Comparison of ENCODE assay signal across 23 mouse cellular contexts in the genomic region with DNA sequence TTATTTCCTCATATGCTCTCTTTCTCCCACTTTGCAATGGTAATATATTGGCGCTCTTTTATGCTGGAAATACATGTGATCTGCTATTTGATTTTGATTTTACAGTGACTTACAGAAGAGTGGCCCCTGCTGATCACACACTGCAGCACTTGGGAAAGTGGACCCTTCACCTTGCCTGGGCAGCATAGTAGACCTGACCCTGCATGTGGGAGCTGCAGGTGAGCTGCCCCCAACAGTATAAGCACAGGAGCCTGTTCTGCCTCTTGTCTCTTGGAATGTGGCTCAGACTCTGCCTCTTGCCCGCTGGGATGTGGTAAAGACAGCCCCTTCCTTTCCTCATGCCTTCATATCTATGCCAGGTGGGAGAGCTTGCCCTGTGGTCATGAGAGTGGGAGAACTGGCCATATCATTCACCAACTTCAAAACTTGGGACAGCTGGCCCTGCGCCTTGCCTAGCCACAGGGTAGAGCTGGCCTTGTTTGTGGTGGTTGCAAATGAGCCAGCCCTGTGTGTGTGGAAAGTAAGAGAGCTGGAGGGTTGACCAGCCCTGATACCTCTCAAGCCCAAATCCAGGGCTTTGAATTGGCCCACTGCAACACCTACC.
DNase-seq lines count a peak whose midpoint lies in the region; ATAC-seq and TF ChIP-seq lines count a peak whose summit lies in the region.
"Had no signal": no experiment of that assay in that cellular context is flagged by ENCODE, and none has a peak within 500 bp of the region (broad histone marks: within the 10 kb centered on the region; RNA-seq: fewer than 3 reads in every experiment).

No protein-coding gene starts in this region.

- no peak for TF ChIP-seq CTCF in CH12.LX (conservative IDR thresholded peaks at IDR 0.05 in 1 of 2, IDR thresholded peaks at IDR 0.05 in 1 of 2; ENCODE audit: low read depth in 2 of 2, low read length in 2 of 2)

- 86% methylated on average over 3 of the region's 3 CpGs for WGBS in kidney, embryonic 16.5 days
- 92% methylated on average over 3 of the region's 3 CpGs for WGBS in hindbrain, embryonic 12.5 days

- no peak overlapping the region for H3K4me3 ChIP-seq in CH12.LX (replicated peaks in 1 of 3; ENCODE audit: low read depth in 2 of 3, low read length in 2 of 3, poor library complexity in 1 of 3)
- H3K4me3 ChIP-seq in kidney, embryonic 16.5 days (ENCODE audit: low read length), result no peak overlapping the region
- H3K4me3 ChIP-seq in hindbrain, embryonic 12.5 days, result no peak overlapping the region
- H3K4me3 ChIP-seq: embryonic facial prominence, embryonic 10.5 days; embryonic facial prominence, embryonic 12.5 days; erythroblast, embryonic 14.5 days; forebrain, embryonic 13.5 days; forebrain, embryonic 15.5 days had no signal

- no peak for DNase-seq in CH12.LX (ENCODE audit: extremely low read depth)
- DNase-seq in natural killer cell, adult 2 months (ENCODE audit: low spot score in 2 of 2), result no peak
- DNase-seq: adrenal gland, adult 8-10 months; adrenal gland, postnatal 14 days; adrenal gland, postnatal 36 days; cerebellum, adult 11-12 months; cerebellum, adult 2 months; cerebellum, adult 9-10 months; cerebellum, postnatal 10 days; cerebellum, postnatal 25 days; forebrain, postnatal 0 days had no signal

- TF ChIP-seq POLR2A in CH12.LX (IDR thresholded peaks at IDR 0.05; ENCODE audit: low read depth, low read length), result 0 out of 2 replicates have a peak, but pooled peaks have one; percentile 22

- H3K4me2 ChIP-seq in CH12.LX (ENCODE audit: insufficient read depth, low read depth, poor library complexity, severe bottlenecking), result no peak overlapping the region
- H3K4me2 ChIP-seq in kidney, embryonic 16.5 days (replicated peaks; ENCODE audit: low read depth, low read length), result no peak overlapping the region
- no peak overlapping the region for H3K4me2 ChIP-seq in hindbrain, embryonic 12.5 days (replicated peaks)
- H3K4me2 ChIP-seq: embryonic facial prominence, embryonic 12.5 days; forebrain, embryonic 13.5 days; forebrain, embryonic 15.5 days had no signal

- TF ChIP-seq EP300 in CH12.LX (IDR thresholded peaks at IDR 0.05; ENCODE audit: low read length), result no peak

- H3K4me1 ChIP-seq in CH12.LX (ENCODE audit: control insufficient read depth in 1 of 2, insufficient read depth in 2 of 2), result no peaks in the 10 kb centered on the region
- no peaks in the 10 kb centered on the region for H3K4me1 ChIP-seq in kidney, embryonic 16.5 days (ENCODE audit: insufficient read depth, low read length)
- H3K4me1 ChIP-seq in hindbrain, embryonic 12.5 days, result no peaks in the 10 kb centered on the region
- H3K4me1 ChIP-seq: embryonic facial prominence, embryonic 10.5 days; embryonic facial prominence, embryonic 12.5 days; forebrain, embryonic 13.5 days; forebrain, embryonic 15.5 days had no signal

- 0 out of 2 replicates have a peak, but pooled peaks cover 2% of the 10 kb centered on the region for H3K79me2 ChIP-seq in CH12.LX (replicated peaks; ENCODE audit: control insufficient read depth, extremely low read depth, insufficient read depth, poor library complexity, severe bottlenecking)

- in situ Hi-C loops in CH12.LX (cut with MboI; ENCODE audit: low pct_ligation_motif_present, low pct_unique_long_range_greater_than_20kb, low sequenced_read_pairs), result no loop called here

- peaks cover 32 to 56% of the 10 kb centered on the region in 2 experiments for H3K36me3 ChIP-seq in CH12.LX (replicated peaks in 1 of 2; ENCODE audit: control insufficient read depth in 1 of 2, insufficient read depth in 1 of 2, low read length in 1 of 2)
- no peaks in the 10 kb centered on the region for H3K36me3 ChIP-seq in kidney, embryonic 16.5 days (ENCODE audit: insufficient read depth, low read length)
- no peaks in the 10 kb centered on the region for H3K36me3 ChIP-seq in hindbrain, embryonic 12.5 days
- H3K36me3 ChIP-seq: embryonic facial prominence, embryonic 10.5 days; embryonic facial prominence, embryonic 12.5 days; forebrain, embryonic 15.5 days; G1E had no signal

- no peak for TF ChIP-seq RAD21 in CH12.LX (IDR thresholded peaks at IDR 0.05; ENCODE audit: low read depth, low read length)

- H3K27me3 ChIP-seq in CH12.LX (replicated peaks), result no peaks in the 10 kb centered on the region
- H3K27me3 ChIP-seq in kidney, embryonic 16.5 days (ENCODE audit: insufficient read depth, low read length), result no peaks in the 10 kb centered on the region
- H3K27me3 ChIP-seq in hindbrain, embryonic 12.5 days, result no peaks in the 10 kb centered on the region
- H3K27me3 ChIP-seq: embryonic facial prominence, embryonic 12.5 days; forebrain, embryonic 13.5 days; forebrain, embryonic 15.5 days had no signal

- H3K27ac ChIP-seq in CH12.LX (ENCODE audit: insufficient read depth, low read depth), result no peak overlapping the region
- no peak overlapping the region for H3K27ac ChIP-seq in kidney, embryonic 16.5 days (ENCODE audit: low read length)
- H3K27ac ChIP-seq in hindbrain, embryonic 12.5 days, result no peak overlapping the region
- H3K27ac ChIP-seq: embryonic facial prominence, embryonic 10.5 days; embryonic facial prominence, embryonic 12.5 days; forebrain, embryonic 13.5 days; forebrain, embryonic 15.5 days had no signal

- H3K9me3 ChIP-seq in CH12.LX (replicated peaks; ENCODE audit: low read length), result no peaks in the 10 kb centered on the region
- H3K9me3 ChIP-seq in kidney, embryonic 16.5 days (ENCODE audit: low read length), result no peaks in the 10 kb centered on the region
- no peaks in the 10 kb centered on the region for H3K9me3 ChIP-seq in hindbrain, embryonic 12.5 days (replicated peaks)
- H3K9me3 ChIP-seq: embryonic facial prominence, embryonic 10.5 days; embryonic facial prominence, embryonic 12.5 days; forebrain, embryonic 13.5 days; forebrain, embryonic 15.5 days; G1E had no signal

- ATAC-seq in erythroblast, adult 5-6 weeks (replicated peaks; ENCODE audit: low FRiP score, poor library complexity, severe bottlenecking), result peak; percentile 54
- ATAC-seq in megakaryocyte-erythroid progenitor cell, adult 5-6 weeks (replicated peaks; ENCODE audit: low FRiP score, low TSS enrichment, poor library complexity, severe bottlenecking), result 0 out of 2 replicates have a peak, but pooled peaks have one; percentile 14
- no peak for ATAC-seq in kidney, embryonic 16.5 days (ENCODE audit: low FRiP score, low TSS enrichment)
- ATAC-seq in hindbrain, embryonic 12.5 days (ENCODE audit: low FRiP score), result no peak
- ATAC-seq: activated CD4-positive, CD25-positive, alpha-beta regulatory T cell, adult 4 months; forebrain, embryonic 13.5 days; forebrain, embryonic 15.5 days; forebrain, postnatal 0 days; Patski had no signal

- no peak overlapping the region for H3K9ac ChIP-seq in CH12.LX (ENCODE audit: insufficient read depth, low read depth)
- no peak overlapping the region for H3K9ac ChIP-seq in kidney, embryonic 16.5 days (replicated peaks; ENCODE audit: low read length)
- no peak overlapping the region for H3K9ac ChIP-seq in hindbrain, embryonic 12.5 days
- H3K9ac ChIP-seq: embryonic facial prominence, embryonic 12.5 days; forebrain, embryonic 13.5 days; forebrain, embryonic 15.5 days; forebrain, postnatal 0 days had no signal

- dilution Hi-C loops in CH12.LX (cut with MboI; ENCODE audit: extremely low pct_ligation_motif_present, extremely low pct_unique_long_range_greater_than_20kb, low sequenced_read_pairs), result no loop called here

TF ChIP-seq in CH12.LX, 34 proteins besides CTCF, POLR2A, EP300 and RAD21:
- TF ChIP-seq UBTF (IDR thresholded peaks at IDR 0.05; ENCODE audit: low read depth, low read length), result no peak
- TF ChIP-seq ZMIZ1 (IDR thresholded peaks at IDR 0.05; ENCODE audit: low read depth, low read length), result no peak
- TF ChIP-seq HCFC1 (IDR thresholded peaks at IDR 0.05; ENCODE audit: low read depth, low read length), result no peak
- no peak for TF ChIP-seq GABPA (IDR thresholded peaks at IDR 0.05; ENCODE audit: insufficient replicate concordance, low read depth, low read length)
- TF ChIP-seq JUND (conservative IDR thresholded peaks at IDR 0.05; ENCODE audit: low read depth, low read length), result no peak
- no peak for TF ChIP-seq MAFK (IDR thresholded peaks at IDR 0.05; ENCODE audit: insufficient replicate concordance, low read length)
- no peak for TF ChIP-seq MAX (IDR thresholded peaks at IDR 0.05; ENCODE audit: low read length)
- no peak for TF ChIP-seq MYC (IDR thresholded peaks at IDR 0.05; ENCODE audit: low read depth, low read length)
- TF ChIP-seq SMC3 (IDR thresholded peaks at IDR 0.05; ENCODE audit: low read depth, low read length), result no peak
- no peak for TF ChIP-seq RCOR1 (conservative IDR thresholded peaks at IDR 0.05; ENCODE audit: low read depth, low read length)
- TF ChIP-seq USF2 (conservative IDR thresholded peaks at IDR 0.05; ENCODE audit: low read depth, low read length), result no peak
- TF ChIP-seq CHD1 (IDR thresholded peaks at IDR 0.05; ENCODE audit: low read depth, low read length), result no peak

Comparison
In these comparisons a context has a peak if more than half of its experiments do, and no peak if none do; other contexts are left out.
1. ATAC-seq: peak in erythroblast, adult 5-6 weeks (single experiment) and megakaryocyte-erythroid progenitor cell, adult 5-6 weeks (single experiment); none in kidney, embryonic 16.5 days (single experiment) and hindbrain, embryonic 12.5 days (single experiment).